Mouse (Mus musculus) retina, adult 2 months (tissue): Measurements from ENCODE around the gene Gm5800.
"Not testable (repeated sequence)": the region's sequence is repeated elsewhere in the genome, so short reads cannot be mapped to it uniquely, and the experiment has no call there.

Source experiments
- DNase-seq: peaks from one replicate; pipeline ENCODE4 v3.0.0-alpha.2; 2012; ENCODE audit warnings: low read depth, low spot score

Gm5800 gene

DNA sequence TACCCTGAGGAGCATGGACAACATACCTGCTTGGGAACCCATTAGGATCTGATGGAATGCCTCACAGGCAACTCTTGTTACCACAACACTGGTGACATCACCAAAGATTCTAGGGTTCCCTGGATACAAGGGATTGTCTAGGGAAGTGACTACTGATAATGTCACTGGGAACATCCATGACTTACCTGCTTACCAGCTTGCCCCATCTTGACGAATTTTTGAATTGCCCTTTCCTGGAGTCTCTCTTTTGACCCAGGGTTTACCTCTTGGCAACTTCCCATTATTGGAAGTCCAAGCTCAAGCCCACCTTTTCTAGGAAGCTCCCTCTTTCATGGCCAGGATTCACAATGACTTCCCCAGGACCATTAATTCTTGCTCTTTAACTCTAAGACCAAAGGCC, at the start of gene Gm5800:
Gene Gm5800 (minus strand): TSS at position 101 of the 400 bp plus-strand sequence.
- no peak for DNase-seq

DNA sequence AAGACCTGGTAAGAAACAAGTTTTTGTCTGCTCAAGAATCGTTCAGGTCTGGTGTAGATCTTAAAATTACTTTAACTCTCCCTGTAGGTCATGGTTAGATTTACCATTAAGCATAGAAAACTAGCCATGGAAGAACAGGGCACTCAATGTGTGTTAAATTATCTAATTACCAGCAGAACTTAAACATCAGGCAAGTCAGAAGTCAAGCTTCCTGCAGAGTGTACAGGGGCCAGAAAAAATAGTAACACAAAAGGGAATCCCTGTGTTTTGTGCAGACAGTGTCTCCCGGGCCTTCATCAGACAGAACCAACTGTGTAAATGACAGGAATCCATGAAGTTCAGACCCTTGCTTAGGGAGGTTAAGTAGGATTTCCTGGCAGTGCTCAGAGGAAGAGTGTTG, 39.0 kb upstream of the Gm5800 start:
- DNase-seq: no peak

DNA sequence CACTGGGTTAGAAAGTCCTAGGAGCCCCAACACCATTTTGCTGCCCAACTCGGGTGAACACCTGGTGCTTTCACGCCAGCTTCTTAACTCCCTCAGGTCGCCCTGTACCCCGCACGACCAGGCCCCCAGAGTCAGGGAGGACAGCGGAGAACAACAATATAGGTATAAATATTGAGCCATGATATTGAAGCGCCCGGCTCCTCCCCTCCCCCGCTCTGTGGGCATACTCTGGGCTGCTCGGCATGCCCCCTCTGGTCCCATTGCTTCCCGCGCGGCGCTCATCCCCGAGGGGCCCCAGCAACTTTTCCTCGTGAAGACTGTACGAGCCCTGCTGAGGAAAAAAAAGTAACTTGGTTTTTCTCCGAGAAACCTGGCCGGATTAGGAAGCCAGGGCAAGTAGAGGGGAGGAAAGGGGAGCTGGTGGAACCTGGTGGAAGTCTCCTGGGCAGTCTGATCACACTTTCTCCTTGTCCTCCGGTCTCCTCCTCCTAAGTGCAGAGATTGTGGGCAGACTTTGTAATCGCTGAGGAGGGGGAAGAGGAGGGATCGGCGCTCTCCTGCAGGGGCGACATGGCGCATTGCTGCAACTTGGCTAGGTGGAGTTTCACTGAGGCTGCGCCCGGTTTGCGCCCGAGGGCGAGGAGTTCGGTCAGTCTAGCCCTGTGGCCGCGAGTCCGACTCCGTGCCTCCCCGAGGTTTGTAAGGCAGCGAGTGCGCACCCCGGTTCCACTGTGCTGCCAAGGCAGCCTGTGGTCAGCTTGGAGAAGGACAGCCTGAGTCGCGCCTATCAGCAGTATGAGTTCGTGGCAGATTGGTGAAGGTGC, 23.6 kb upstream of the Gm5800 start:
- no peak for DNase-seq

DNA sequence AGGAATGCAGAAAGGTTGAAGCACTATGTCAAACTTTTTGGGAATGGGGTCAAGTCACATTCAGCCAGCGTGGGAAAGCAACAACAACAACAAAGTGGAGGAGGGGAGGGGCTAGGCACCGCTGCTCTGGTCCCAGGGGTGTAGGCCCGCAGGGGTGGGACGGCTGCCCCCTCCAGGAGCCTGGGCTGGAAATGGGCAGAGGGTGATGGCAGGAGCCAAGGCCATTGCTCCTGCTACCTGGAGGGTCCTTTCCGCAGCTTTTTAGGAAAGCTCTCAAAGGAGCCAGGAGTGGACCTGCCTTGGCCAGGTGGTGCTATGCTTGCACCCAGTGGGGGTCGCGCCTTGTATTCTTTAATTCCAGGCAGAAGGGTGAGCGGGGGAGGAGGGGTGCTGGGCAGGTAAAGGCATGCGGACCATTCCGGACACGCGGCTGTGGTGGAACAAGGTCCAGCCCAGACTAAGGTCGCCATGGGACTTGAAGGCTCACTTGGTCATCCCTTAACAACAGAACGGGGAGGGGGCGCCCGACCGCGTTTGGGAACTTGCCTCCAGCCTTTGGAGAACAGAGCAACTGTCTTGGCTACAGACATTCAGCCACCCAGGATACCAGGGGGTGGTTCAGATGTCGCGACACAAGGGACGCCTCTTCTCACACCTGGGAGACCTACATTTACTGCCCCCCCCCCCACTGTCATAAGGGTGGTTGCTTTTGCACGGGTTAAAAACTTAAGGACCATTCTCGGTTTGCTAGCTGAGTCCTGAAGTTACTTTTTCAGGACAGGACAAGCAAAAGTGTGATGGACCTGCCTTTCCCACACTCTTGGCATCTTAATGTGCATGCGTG, 22.4 kb upstream of the Gm5800 start:
- DNase-seq: no peak

DNA sequence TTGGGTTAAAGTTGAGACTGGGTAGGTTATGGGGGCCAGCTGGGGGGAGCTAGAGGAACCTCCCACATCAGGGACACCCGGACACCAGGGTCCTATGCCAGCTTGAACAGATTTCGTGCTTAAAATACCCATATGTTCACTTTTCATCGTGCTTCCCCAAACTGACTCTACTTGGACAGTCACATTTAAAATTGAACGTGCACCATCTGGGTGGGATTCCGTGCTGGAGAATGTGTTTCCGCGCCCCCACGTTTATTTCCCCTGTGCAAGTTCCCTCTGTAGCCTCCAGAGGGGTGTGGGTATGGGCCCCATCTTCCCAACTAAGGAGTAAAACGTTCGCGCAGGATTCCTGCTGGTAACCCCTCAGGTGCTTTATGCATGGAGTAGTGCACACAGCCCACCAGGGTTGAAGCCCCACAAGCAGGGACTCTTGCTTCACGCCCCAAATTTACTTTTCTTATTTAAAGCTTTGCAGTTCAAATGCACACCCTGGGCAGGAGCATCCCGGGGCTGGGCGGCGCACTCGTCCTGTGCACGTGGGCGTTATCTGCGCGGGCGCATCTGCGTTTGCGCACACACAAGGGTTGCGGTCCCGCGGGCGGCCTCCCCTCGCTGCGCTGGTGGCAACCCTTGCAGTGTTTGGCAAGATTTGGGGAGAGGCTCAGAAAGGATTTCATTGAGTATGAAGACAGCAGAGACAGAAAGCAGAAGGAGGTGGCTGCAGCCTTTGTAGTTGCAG, 21.6 kb upstream of the Gm5800 start:
- no peak for DNase-seq

DNA sequence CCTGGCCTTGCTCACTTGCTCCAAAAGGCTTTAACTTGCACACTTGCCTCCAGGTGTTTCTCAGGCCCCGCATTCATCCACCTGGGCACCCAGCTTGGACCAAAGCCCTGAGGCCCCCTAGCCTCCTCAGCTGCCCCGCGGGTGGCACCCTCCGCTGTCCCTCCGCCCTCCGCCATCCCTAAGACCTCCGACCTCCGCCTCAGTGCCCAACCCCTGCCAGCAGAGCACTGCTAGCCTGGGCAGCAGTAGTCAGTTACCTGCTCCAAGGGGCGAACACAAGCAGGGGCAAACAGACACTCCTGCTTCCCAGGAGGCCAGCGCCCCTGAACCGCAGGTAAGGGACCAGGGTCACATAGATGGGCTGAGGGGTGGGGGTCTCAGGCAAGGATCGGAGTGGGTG, 21.0 kb upstream of the Gm5800 start:
- no peak for DNase-seq

DNA sequence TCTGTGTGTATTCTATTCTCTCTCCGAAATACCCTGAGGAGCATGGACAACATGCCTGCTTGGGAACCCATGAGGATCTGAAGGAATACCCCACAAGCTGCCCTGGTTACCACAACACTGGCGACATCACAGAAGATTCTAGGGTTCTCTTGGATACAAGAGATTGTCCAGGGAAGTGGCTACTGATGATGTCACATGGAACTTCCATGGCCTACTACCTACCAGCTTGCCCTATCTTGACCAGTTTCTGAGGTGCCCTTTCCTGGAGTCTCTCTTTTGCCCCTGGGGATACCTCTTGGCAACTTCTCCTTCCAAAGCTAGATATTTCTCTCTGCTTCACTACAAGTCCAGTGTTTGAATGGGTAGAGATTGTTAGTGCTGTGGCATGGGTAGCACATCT, 21.6 kb downstream of the Gm5800 start, which contains the start of gene Gm17079:
Gene Gm17079 (minus strand): TSS at position 101 of the 400 bp plus-strand sequence.
- not testable (repeated sequence) for DNase-seq

DNA sequence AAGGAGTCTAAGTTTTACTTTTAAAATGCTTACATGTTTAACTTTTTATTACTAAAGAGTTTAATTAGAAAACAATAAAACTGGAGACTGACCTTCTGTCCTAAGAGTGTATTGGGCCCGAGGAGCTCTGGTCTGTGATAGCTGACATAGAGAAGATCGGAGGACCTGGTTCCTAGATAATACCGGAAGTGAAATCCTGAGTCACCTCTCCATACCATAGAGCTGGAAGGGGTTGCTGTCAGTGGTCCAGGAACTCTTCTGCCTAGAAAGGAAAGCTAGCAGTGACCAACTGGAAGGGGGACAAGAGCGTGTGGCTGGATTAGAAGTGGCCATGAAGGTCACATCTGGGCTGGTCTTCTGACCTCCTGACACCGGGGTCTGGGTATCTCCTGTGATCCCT, 39.7 kb downstream of the Gm5800 start:
- DNase-seq: no peak
